Mouse (Mus musculus): ENCODE data around the gene Krt76. TPM values are rescaled to one million over a fixed set of nuclear protein-coding genes. Genes with fewer than 3 reads are reported as not detected.

Gene Krt76
- polyA plus RNA-seq (2015; fragmentation: Nextera tagmentation; extraction: Ambion mirVana): not detected in 2 replicates

DNA sequence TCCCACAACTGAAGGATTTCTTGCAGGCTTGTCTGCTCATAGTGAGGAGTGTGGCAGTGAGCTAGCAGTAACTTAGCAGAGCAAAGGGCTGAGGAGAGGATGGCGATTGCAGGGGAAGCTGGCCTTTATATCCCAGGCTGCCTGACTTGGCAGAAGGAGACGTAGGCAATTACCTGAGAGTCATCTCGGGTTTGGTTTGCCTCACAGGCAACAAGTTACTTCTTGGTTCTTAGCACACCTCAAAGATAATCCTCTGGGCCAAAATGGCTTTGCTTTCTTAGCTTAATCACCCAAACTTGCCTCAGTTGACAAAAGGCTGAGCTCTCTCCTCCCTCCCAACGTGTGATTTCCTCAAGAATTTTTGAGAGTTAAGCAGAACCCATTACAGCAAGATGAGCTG lies at the start of gene Krt76:
TSS of gene Krt76 (minus strand) at position 101 of the 400 bp plus-strand sequence.

GRCm38 (mm10) chr15:101940274-101940829 lies 47.6 kb upstream of the Krt76 start, which contains the start of gene Krt79:
Gene Krt79, minus strand, starts transcription at chr15:101940324.

DNA sequence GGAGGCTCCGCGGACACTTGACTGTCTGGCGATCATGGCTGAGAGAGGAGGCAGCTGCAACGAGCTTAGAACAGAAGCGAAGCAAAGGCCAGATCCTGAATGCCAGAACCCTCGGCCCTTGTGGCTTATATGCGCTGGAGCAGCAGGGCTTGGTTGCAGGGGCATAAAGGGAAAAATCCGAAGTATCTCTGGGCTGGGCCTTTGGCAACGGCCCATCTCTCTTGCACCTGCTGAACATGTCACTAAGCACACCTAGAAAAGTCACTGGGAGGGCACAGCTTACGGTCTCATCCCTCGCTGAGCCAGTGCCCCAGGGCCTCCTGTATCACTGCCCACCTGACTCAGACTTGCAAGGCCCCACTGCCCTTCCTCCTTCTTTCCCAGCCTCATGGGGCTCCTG lies 31.9 kb upstream of the Krt76 start, which contains the start of gene Krt4:
TSS of gene Krt4 (minus strand) at position 101 of the 400 bp plus-strand sequence.

DNA sequence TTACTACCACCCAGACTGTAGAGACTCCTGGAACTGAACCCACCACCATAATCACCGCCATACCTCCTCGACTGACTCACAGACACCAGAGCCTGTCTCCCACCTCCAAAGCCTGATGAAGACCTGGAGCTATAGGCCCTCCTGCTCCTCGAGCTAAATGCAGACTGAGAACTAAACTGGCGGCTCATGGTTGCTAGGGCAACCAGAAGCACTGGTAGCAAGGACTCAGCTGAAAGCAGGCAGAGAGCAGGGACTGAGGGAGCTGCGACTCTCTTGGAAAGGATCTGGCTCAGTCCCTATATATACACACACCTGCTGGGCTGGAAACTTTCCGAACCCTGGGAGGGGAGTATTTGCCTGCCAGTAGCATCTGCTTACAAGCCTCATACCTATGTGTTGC lies 23.3 kb downstream of the Krt76 start, which contains the start of gene Krt77:
TSS of gene Krt77 (minus strand) at position 275 of the 400 bp plus-strand sequence.

GRCm38 (mm10) chr15:101850694-101851093 lies 42.0 kb downstream of the Krt76 start, which contains the start of gene Krt1:
Gene Krt1, minus strand, starts transcription at chr15:101850794.

Other genes starting within 250 kb of the Krt76 start
- not detected in 2 replicates for gene Gm5478, start 245.5 kb downstream of the Krt76 start, polyA plus RNA-seq (2015; fragmentation: Nextera tagmentation; extraction: Ambion mirVana)
- gene Krt6b, start 212.6 kb downstream of the Krt76 start, polyA plus RNA-seq (2015; fragmentation: Nextera tagmentation; extraction: Ambion mirVana): 0.06 TPM in 2 replicates
- 0.14 TPM in 1 of 2 replicates, not detected in the other for gene Krt6a, start 198.6 kb downstream of the Krt76 start, polyA plus RNA-seq (2015; fragmentation: Nextera tagmentation; extraction: Ambion mirVana)
- 0.06 and 0.11 TPM in 2 replicates for gene Krt5, start 180.0 kb downstream of the Krt76 start, polyA plus RNA-seq (2015; fragmentation: Nextera tagmentation; extraction: Ambion mirVana)
- not detected in 2 replicates for gene Krt71, start 149.8 kb downstream of the Krt76 start, polyA plus RNA-seq (2015; fragmentation: Nextera tagmentation; extraction: Ambion mirVana)
- gene Krt72, start 106.5 kb downstream of the Krt76 start, polyA plus RNA-seq (2015; fragmentation: Nextera tagmentation; extraction: Ambion mirVana): not detected in 2 replicates
- not detected in 2 replicates for gene Krt73, start 90.6 kb downstream of the Krt76 start, polyA plus RNA-seq (2015; fragmentation: Nextera tagmentation; extraction: Ambion mirVana)
- not detected in 2 replicates for gene Krt2, start 74.8 kb downstream of the Krt76 start, polyA plus RNA-seq (2015; fragmentation: Nextera tagmentation; extraction: Ambion mirVana)
- 0.40 and 0.72 TPM in 2 replicates for gene Krt1, start 42.1 kb downstream of the Krt76 start, polyA plus RNA-seq (2015; fragmentation: Nextera tagmentation; extraction: Ambion mirVana)
- not detected in 2 replicates for gene Krt77, start 23.2 kb downstream of the Krt76 start, polyA plus RNA-seq (2015; fragmentation: Nextera tagmentation; extraction: Ambion mirVana)
- 0.59 and 1.5 TPM in 2 replicates for gene Krt4, start 31.8 kb upstream of the Krt76 start, polyA plus RNA-seq (2015; fragmentation: Nextera tagmentation; extraction: Ambion mirVana)
- 0.12 and 0.16 TPM in 2 replicates for gene Krt79, start 47.4 kb upstream of the Krt76 start, polyA plus RNA-seq (2015; fragmentation: Nextera tagmentation; extraction: Ambion mirVana)
- gene Krt78, start 61.4 kb upstream of the Krt76 start, polyA plus RNA-seq (2015; fragmentation: Nextera tagmentation; extraction: Ambion mirVana): not detected in 2 replicates
- gene Krt8, start 111.6 kb upstream of the Krt76 start, polyA plus RNA-seq (2015; fragmentation: Nextera tagmentation; extraction: Ambion mirVana): 9.5 and 10.6 TPM in 2 replicates
- 6.5 and 7.8 TPM in 2 replicates for gene Krt18, start 135.3 kb upstream of the Krt76 start, polyA plus RNA-seq (2015; fragmentation: Nextera tagmentation; extraction: Ambion mirVana)
- gene Eif4b, start 180.9 kb upstream of the Krt76 start, polyA plus RNA-seq (2015; fragmentation: Nextera tagmentation; extraction: Ambion mirVana): 65.4 and 69.7 TPM in 2 replicates
- gene Tns2, start 207.5 kb upstream of the Krt76 start, polyA plus RNA-seq (2015; fragmentation: Nextera tagmentation; extraction: Ambion mirVana): 12.3 and 17.0 TPM in 2 replicates
- gene Spryd3, start 243.3 kb upstream of the Krt76 start, polyA plus RNA-seq (2015; fragmentation: Nextera tagmentation; extraction: Ambion mirVana): 12.9 and 13.5 TPM in 2 replicates